Mouse (Mus musculus): ENCODE data around the gene Gm42791. TPM values are rescaled to one million over a fixed set of nuclear protein-coding genes. Genes with fewer than 3 reads are reported as not detected.

The Gm42791 gene
- polyA plus RNA-seq, 1 experiment from 2014 or later: 5.8 TPM

DNA sequence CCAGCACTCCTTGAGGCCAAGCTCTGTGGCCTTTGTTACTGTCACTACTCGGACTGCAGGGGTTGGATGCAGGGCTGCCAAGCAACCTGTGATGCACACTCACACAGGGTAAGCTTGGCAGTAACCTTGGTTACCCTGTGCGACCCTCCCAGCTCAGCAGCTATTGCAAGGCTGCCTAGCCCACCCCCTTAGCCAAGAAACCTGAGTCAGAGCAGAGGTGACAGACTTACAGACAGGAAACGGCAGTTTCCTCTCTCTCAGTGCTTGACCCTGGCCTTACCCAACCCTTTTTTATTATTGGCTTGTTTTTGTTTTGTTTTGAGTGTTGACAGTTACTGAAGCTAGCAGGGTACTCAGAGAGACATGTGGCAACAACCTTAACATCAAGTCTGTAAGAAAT lies 82.7 kb downstream of the Gm42791 start:
- Histone ChIP-seq H3K9me3 (ENCODE audit: control insufficient read depth, low read length) (no peaks in the 10 kb centered on the region), H3K4me2 (ENCODE audit: low read length) (no peak overlapping the region), H3K36me3 (ENCODE audit: control insufficient read depth, insufficient read depth) (peaks cover 10% of the 10 kb centered on the region), H3K9ac (replicated peaks; ENCODE audit: low read depth, low read length) (no peak overlapping the region), H3K27me3 (replicated peaks; ENCODE audit: control insufficient read depth, insufficient read depth, low read length) (no peaks in the 10 kb centered on the region), H3K4me3 (replicated peaks; ENCODE audit: low read length) (no peak overlapping the region), H3K27ac (ENCODE audit: low read length) (no peak overlapping the region), H3K4me1 (replicated peaks; ENCODE audit: control insufficient read depth, insufficient read depth, low read length) (peaks cover 6% of the 10 kb centered on the region)
- ATAC-seq: no peak
- WGBS: 66% methylated on average over 3 of the region's 3 CpGs

DNA sequence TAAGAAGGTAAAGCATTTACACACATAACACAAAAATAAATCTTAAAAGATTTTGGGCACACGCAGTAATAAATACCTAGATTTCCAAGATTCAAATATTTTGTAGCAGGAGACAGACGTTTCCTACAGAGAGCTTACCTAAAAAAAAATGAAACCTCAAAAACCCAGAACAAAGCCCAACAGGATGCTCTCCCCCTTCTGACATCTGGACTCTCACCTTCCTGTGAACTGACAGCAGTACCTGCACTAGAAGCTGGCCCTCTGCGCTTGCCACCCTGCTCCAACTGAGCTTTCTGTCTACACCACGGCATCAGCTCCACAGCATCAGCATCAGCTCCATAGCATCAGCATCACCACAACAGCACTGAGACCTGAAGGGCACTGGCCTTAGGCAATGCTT lies 84.9 kb downstream of the Gm42791 start:
- 99% methylated on average over 4 of the region's 4 CpGs for WGBS
- Histone ChIP-seq H3K36me3 (ENCODE audit: control insufficient read depth, insufficient read depth) (peaks cover 5% of the 10 kb centered on the region), H3K9ac (replicated peaks; ENCODE audit: low read depth, low read length) (no peak overlapping the region), H3K27ac (ENCODE audit: low read length) (no peak overlapping the region), H3K4me1 (replicated peaks; ENCODE audit: control insufficient read depth, insufficient read depth, low read length) (peaks cover 9% of the 10 kb centered on the region), H3K27me3 (replicated peaks; ENCODE audit: control insufficient read depth, insufficient read depth, low read length) (no peaks in the 10 kb centered on the region), H3K9me3 (ENCODE audit: control insufficient read depth, low read length) (no peaks in the 10 kb centered on the region), H3K4me3 (replicated peaks; ENCODE audit: low read length) (no peak overlapping the region), H3K4me2 (ENCODE audit: low read length) (no peak overlapping the region)
- no peak for ATAC-seq

DNA sequence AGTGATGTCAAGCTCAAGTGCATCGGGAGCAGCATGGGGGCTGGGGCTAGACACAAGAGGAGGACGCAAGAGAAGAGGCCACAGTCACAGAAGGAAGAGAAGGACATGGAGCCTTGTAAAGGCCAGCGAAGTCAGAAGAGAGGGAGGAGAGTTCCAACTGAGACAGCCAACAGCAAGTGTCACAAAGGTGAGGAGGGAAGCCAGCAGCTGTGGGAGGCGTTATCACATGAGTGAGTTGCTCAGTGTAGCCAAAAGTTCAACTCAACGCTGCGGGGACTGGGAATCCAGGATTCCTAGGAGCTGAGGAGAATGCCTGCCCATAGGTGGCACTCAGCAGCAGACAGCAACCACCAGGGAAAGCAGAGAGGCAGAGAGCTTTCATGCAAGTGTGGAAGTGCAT lies 85.5 kb downstream of the Gm42791 start:
- H3K4me3 ChIP-seq (replicated peaks; ENCODE audit: low read length): no peak overlapping the region
- no peak overlapping the region for H3K27ac ChIP-seq (ENCODE audit: low read length)
- 38% methylated on average over 6 of the region's 6 CpGs for whole genome bisulfite sequencing
- ATAC-seq: no peak
- H3K4me2 ChIP-seq (ENCODE audit: low read length): no peak overlapping the region
- peaks cover 9% of the 10 kb centered on the region for H3K4me1 ChIP-seq (replicated peaks; ENCODE audit: control insufficient read depth, insufficient read depth, low read length)
- H3K9me3 ChIP-seq (ENCODE audit: control insufficient read depth, low read length): no peaks in the 10 kb centered on the region
- H3K9ac ChIP-seq (replicated peaks; ENCODE audit: low read depth, low read length): no peak overlapping the region; the same call in 1 of the 2 replicates
- peaks cover 5% of the 10 kb centered on the region for H3K36me3 ChIP-seq (ENCODE audit: control insufficient read depth, insufficient read depth)
- no peaks in the 10 kb centered on the region for H3K27me3 ChIP-seq (replicated peaks; ENCODE audit: control insufficient read depth, insufficient read depth, low read length)

DNA sequence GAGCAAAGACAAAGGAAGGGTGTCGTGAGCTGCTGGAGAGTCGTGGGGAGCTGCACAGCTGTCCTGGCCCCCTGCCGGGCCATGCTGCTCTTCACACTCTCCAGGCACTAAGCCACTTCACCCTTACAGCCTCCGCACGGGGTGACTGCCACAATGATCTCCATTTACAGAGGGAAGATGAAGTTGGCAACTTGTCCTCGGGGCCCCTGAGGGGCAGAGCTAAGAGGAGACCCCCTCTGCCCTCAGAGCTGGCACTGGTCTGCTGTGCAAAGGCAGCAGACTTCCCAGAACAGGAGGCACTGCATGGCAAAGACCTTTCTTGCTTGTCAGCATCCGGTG lies 85.9 kb downstream of the Gm42791 start:
- Histone ChIP-seq H3K9ac (replicated peaks; ENCODE audit: low read depth, low read length) (no peak overlapping the region; the same call in 1 of the 2 replicates), H3K27ac (ENCODE audit: low read length) (no peak overlapping the region), H3K27me3 (replicated peaks; ENCODE audit: control insufficient read depth, insufficient read depth, low read length) (no peaks in the 10 kb centered on the region), H3K36me3 (ENCODE audit: control insufficient read depth, insufficient read depth) (peaks cover 8% of the 10 kb centered on the region), H3K4me3 (replicated peaks; ENCODE audit: low read length) (no peak overlapping the region), H3K4me2 (ENCODE audit: low read length) (no peak overlapping the region), H3K4me1 (replicated peaks; ENCODE audit: control insufficient read depth, insufficient read depth, low read length) (peaks cover 9% of the 10 kb centered on the region), H3K9me3 (ENCODE audit: control insufficient read depth, low read length) (no peaks in the 10 kb centered on the region)
- peak; percentile 15; the same call in 1 of the 2 replicates for ATAC-seq
- WGBS: 25% methylated on average over 7 of the region's 7 CpGs

DNA sequence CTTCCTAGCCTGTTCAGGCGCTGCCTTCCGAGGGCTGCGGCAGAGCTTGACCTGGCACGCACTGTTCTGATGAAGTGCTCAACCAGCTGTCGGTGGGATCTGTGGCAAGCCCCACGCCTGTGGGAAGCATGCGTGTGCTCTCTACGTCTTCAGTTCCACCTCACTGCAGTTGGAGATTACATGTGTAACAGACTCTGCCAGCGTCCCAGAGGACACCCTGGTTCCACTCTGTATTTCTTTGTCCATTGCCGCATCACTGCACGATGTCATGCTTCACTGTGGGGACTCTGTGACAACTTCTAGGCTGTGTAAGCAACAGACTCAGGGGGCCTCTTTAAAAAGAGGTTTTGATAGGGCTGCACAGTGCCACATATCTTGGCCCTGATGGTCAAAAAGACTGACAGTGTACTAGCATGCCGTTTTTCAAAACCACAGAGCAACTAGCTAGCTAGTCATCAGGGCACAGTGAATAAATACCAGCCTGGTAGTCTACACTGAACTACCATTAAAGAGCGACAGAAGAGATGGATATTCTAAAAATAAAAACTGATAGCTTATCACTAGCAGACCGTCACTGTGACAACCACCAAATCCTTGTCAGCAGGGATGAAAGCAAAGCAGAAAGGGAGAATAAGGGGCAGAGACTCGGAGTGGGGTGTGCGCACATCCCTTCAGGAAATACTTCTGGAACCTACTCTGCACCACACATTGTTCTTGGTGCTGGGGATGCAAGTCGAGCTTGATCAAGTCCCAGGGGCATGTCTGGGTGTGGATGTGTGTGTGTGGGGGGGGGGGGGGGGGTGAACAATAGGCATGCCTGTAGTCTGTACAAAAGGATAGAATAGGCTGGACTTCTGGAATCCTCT lies 86.5 kb downstream of the Gm42791 start:
- 61% methylated on average over 17 of the region's 17 CpGs for WGBS
- Histone ChIP-seq H3K27ac (ENCODE audit: low read length) (peak overlapping the region; percentile 18; the same call in 1 of the 2 replicates), H3K9me3 (ENCODE audit: control insufficient read depth, low read length) (no peaks in the 10 kb centered on the region), H3K36me3 (ENCODE audit: control insufficient read depth, insufficient read depth) (peaks cover 6% of the 10 kb centered on the region; the same call in 1 of the 2 replicates), H3K4me3 (replicated peaks; ENCODE audit: low read length) (no peak overlapping the region), H3K4me1 (replicated peaks; ENCODE audit: control insufficient read depth, insufficient read depth, low read length) (peaks cover 9% of the 10 kb centered on the region), H3K4me2 (ENCODE audit: low read length) (no peak overlapping the region), H3K9ac (replicated peaks; ENCODE audit: low read depth, low read length) (no peak overlapping the region), H3K27me3 (replicated peaks; ENCODE audit: control insufficient read depth, insufficient read depth, low read length) (no peaks in the 10 kb centered on the region)
- ATAC-seq: 0 out of 2 replicates have a peak, but pooled peaks have one; percentile 11

DNA sequence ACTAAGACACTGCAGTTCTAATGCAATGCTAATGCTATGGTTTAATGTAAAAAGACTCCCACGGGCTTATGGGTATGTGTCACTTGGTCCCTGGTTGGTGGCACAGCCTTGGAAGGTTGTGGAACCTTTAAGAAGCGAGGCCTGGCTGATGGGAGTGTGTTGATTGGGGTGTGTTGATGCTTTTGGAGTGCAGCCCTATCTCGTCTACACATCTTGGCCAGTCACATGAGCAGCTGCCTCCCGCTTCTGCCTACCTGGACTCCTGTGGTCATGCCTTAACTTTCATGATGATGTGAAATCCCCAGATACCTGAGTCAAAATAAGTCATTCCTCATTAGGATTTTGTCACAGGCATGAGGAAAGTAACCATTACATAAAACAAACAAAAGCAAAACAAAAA lies 88.6 kb downstream of the Gm42791 start:
- Histone ChIP-seq H3K4me1 (replicated peaks; ENCODE audit: control insufficient read depth, insufficient read depth, low read length) (peaks cover 9% of the 10 kb centered on the region), H3K9me3 (ENCODE audit: control insufficient read depth, low read length) (no peaks in the 10 kb centered on the region), H3K4me2 (ENCODE audit: low read length) (no peak overlapping the region), H3K9ac (replicated peaks; ENCODE audit: low read depth, low read length) (no peak overlapping the region), H3K36me3 (ENCODE audit: control insufficient read depth, insufficient read depth) (peaks cover 10% of the 10 kb centered on the region; the same call in 1 of the 2 replicates), H3K4me3 (replicated peaks; ENCODE audit: low read length) (no peak overlapping the region), H3K27me3 (replicated peaks; ENCODE audit: control insufficient read depth, insufficient read depth, low read length) (no peaks in the 10 kb centered on the region), H3K27ac (ENCODE audit: low read length) (no peak overlapping the region)
- no peak for ATAC-seq
- WGBS: 79% methylated on average over 4 of the region's 4 CpGs

DNA sequence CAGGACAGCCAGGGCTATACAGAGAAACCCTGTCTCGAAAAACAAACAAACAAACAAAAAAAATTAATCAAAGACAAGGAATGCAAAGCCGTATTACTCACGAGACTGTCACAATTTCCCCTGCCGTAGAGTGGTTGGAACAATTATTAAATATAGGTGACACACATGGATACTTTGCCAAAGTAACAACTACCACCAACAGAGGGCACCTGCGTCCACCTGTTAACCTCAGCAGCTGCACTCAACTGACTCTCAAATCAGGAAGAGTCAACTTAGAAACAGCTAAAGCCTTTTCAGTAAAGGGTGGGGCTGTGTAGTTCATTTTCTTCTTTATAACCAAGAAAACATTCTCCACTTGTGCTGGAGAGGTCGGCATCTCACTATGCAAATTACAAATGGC lies 90.1 kb downstream of the Gm42791 start:
- no peak overlapping the region for H3K4me2 ChIP-seq (ENCODE audit: low read length)
- H3K9me3 ChIP-seq (ENCODE audit: control insufficient read depth, low read length): no peaks in the 10 kb centered on the region
- peaks cover 11% of the 10 kb centered on the region; the same call in 1 of the 2 replicates for H3K36me3 ChIP-seq (ENCODE audit: control insufficient read depth, insufficient read depth)
- peaks cover 9% of the 10 kb centered on the region for H3K4me1 ChIP-seq (replicated peaks; ENCODE audit: control insufficient read depth, insufficient read depth, low read length)
- no peak overlapping the region for H3K27ac ChIP-seq (ENCODE audit: low read length)
- WGBS: 76% methylated on average over 6 of the region's 6 CpGs
- no peak overlapping the region for H3K9ac ChIP-seq (replicated peaks; ENCODE audit: low read depth, low read length)
- ATAC-seq: no peak
- H3K27me3 ChIP-seq (replicated peaks; ENCODE audit: control insufficient read depth, insufficient read depth, low read length): no peaks in the 10 kb centered on the region
- no peak overlapping the region for H3K4me3 ChIP-seq (replicated peaks; ENCODE audit: low read length)

DNA sequence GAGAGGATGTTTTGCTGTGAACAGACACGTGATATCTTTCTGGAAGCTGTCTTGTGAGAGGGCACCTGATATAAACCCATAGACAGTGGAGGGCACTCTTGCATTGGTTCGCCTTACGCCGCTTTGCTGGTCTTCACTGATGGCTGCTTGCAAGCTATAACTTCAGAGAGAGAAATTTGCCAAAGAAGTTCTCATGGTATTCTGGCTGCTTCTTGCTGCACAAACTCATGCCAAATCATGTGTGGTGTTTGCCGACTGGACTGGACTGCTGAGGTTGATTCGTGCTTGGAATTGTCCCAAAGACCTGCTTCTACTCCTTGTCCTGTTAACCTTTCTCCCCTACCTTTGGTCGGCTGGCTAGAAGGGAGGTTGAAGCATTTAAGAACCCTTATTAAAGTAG lies 95.6 kb downstream of the Gm42791 start:
- Histone ChIP-seq H3K36me3 (ENCODE audit: control insufficient read depth, insufficient read depth) (peaks cover 14% of the 10 kb centered on the region; the same call in 1 of the 2 replicates), H3K4me3 (replicated peaks; ENCODE audit: low read length) (no peak overlapping the region), H3K27ac (ENCODE audit: low read length) (no peak overlapping the region), H3K4me1 (replicated peaks; ENCODE audit: control insufficient read depth, insufficient read depth, low read length) (peaks cover 11% of the 10 kb centered on the region), H3K4me2 (ENCODE audit: low read length) (no peak overlapping the region), H3K27me3 (replicated peaks; ENCODE audit: control insufficient read depth, insufficient read depth, low read length) (no peaks in the 10 kb centered on the region), H3K9ac (replicated peaks; ENCODE audit: low read depth, low read length) (no peak overlapping the region), H3K9me3 (ENCODE audit: control insufficient read depth, low read length) (no peaks in the 10 kb centered on the region)
- no peak for ATAC-seq
- 94% methylated on average over 7 of the region's 7 CpGs for WGBS

DNA sequence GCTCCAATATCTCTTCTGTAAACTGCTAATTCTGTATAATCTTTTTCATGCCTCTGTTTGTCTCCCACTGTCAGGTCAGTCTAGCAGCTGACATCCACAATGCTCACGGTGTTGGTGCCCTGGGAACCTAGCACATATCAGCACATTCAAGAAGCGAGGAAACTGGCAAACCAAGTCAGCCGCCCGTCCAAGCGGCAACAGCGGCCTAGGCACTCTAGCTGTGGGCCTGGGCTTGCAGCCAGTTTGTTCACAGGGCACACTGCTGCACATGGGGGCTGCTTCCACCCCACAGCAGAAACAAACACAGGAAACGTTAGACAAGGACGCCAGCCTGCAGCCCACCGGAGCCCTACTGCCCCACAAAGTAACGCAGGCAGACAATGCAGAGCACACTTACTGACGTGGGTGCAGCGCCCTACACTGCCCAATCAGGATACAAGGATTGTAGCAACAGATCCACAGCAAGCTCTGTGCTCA lies 97.0 kb downstream of the Gm42791 start:
- peak; percentile 72 for ATAC-seq
- H3K9me3 ChIP-seq (ENCODE audit: control insufficient read depth, low read length): no peaks in the 10 kb centered on the region
- no peaks in the 10 kb centered on the region for H3K27me3 ChIP-seq (replicated peaks; ENCODE audit: control insufficient read depth, insufficient read depth, low read length)
- H3K9ac ChIP-seq (replicated peaks; ENCODE audit: low read depth, low read length): no peak overlapping the region; the same call in 1 of the 2 replicates
- H3K36me3 ChIP-seq (ENCODE audit: control insufficient read depth, insufficient read depth): peaks cover 16% of the 10 kb centered on the region
- WGBS: 40% methylated on average over 12 of the region's 12 CpGs
- H3K4me3 ChIP-seq (replicated peaks; ENCODE audit: low read length): no peak overlapping the region
- H3K4me2 ChIP-seq (ENCODE audit: low read length): no peak overlapping the region
- no peak overlapping the region for H3K27ac ChIP-seq (ENCODE audit: low read length)
- H3K4me1 ChIP-seq (replicated peaks; ENCODE audit: control insufficient read depth, insufficient read depth, low read length): peaks cover 11% of the 10 kb centered on the region

All from forebrain, embryonic 16.5 days (tissue).